8 mouse cellular contexts compared by ENCODE assay signal in genomic region chrX:11807883-11808262, GRCm38 (mm10).
DNase-seq lines count a peak whose midpoint lies in the region; ATAC-seq lines count a peak whose summit lies in the region.

No protein-coding gene starts in this region.

- 13% methylated on average over 9 of the region's 9 CpGs for WGBS in kidney, embryonic 14.5 days
- WGBS in hindbrain, embryonic 11.5 days: 12% methylated on average over 9 of the region's 9 CpGs
- 14% methylated on average over 9 of the region's 9 CpGs for WGBS in midbrain, embryonic 12.5 days

- peak overlapping the region; percentile 54 for H3K9ac ChIP-seq in kidney, embryonic 14.5 days (ENCODE audit: low read depth, low read length)
- 0 out of 2 replicates have a peak overlapping the region, but pooled peaks have one; percentile 15 for H3K9ac ChIP-seq in hindbrain, embryonic 11.5 days (ENCODE audit: low read depth, low read length)
- peak overlapping the region; percentile 50 for H3K9ac ChIP-seq in midbrain, embryonic 12.5 days (replicated peaks)

- peaks cover 17% of the 10 kb centered on the region for H3K27me3 ChIP-seq in kidney, embryonic 14.5 days (ENCODE audit: control insufficient read depth, insufficient read depth, low read length)
- peaks cover 32% of the 10 kb centered on the region for H3K27me3 ChIP-seq in hindbrain, embryonic 11.5 days (ENCODE audit: control insufficient read depth, insufficient read depth, low read length)
- peaks cover 89% of the 10 kb centered on the region for H3K27me3 ChIP-seq in midbrain, embryonic 12.5 days

- H3K4me3 ChIP-seq in kidney, embryonic 14.5 days (ENCODE audit: low read length): peak overlapping the region; percentile 38
- H3K4me3 ChIP-seq in brown adipose tissue, adult 24 weeks (ENCODE audit: insufficient read depth, low read depth, low read length): peak overlapping the region; percentile 45
- H3K4me3 ChIP-seq in hindbrain, embryonic 11.5 days (ENCODE audit: low read depth, low read length): peak overlapping the region; percentile 31
- H3K4me3 ChIP-seq in midbrain, embryonic 12.5 days: peak overlapping the region; percentile 37

- no peaks in the 10 kb centered on the region for H3K36me3 ChIP-seq in kidney, embryonic 14.5 days (ENCODE audit: control insufficient read depth, insufficient read depth, low read length)
- H3K36me3 ChIP-seq in hindbrain, embryonic 11.5 days (ENCODE audit: control insufficient read depth, insufficient read depth, low read length): no peaks in the 10 kb centered on the region
- H3K36me3 ChIP-seq in midbrain, embryonic 12.5 days: no peaks in the 10 kb centered on the region

- H3K9me3 ChIP-seq in kidney, embryonic 14.5 days (ENCODE audit: control insufficient read depth, low read length): no peaks in the 10 kb centered on the region
- H3K9me3 ChIP-seq in hindbrain, embryonic 11.5 days (ENCODE audit: control insufficient read depth, low read length): no peaks in the 10 kb centered on the region
- no peaks in the 10 kb centered on the region for H3K9me3 ChIP-seq in midbrain, embryonic 12.5 days

- 0 out of 2 replicates have a peak, but pooled peaks have one; percentile 7 for ATAC-seq in kidney, embryonic 14.5 days (ENCODE audit: low FRiP score, low TSS enrichment)
- ATAC-seq in hindbrain, embryonic 11.5 days (ENCODE audit: low FRiP score): no peak; the same call in 1 of the 2 replicates
- ATAC-seq in midbrain, embryonic 12.5 days (ENCODE audit: low FRiP score, low read depth): peak; percentile 38; the same call in 1 of the 2 replicates

- DNase-seq in kidney, adult 8-10 months: no peak
- no peak for DNase-seq in hindbrain, embryonic 11.5 days (ENCODE audit: low spot score)
- DNase-seq in left cerebral cortex, adult 18-20 months (ENCODE audit: low spot score in 2 of 2): no peak
- DNase-seq in embryo, embryonic 10 days (ENCODE audit: low spot score): no peak
- no peak for DNase-seq in adipocyte (ENCODE audit: low spot score)

- H3K4me2 ChIP-seq in kidney, embryonic 14.5 days (replicated peaks; ENCODE audit: low read depth, low read length): peak overlapping the region; percentile 61
- peak overlapping the region; percentile 57 for H3K4me2 ChIP-seq in hindbrain, embryonic 11.5 days (replicated peaks; ENCODE audit: low read depth, low read length)
- H3K4me2 ChIP-seq in midbrain, embryonic 12.5 days (replicated peaks): peak overlapping the region; percentile 56

- peak overlapping the region; percentile 37; the same call in 1 of the 2 replicates for H3K27ac ChIP-seq in kidney, embryonic 14.5 days (ENCODE audit: low read depth, low read length)
- no peak overlapping the region for H3K27ac ChIP-seq in brown adipose tissue, adult 24 weeks (replicated peaks; ENCODE audit: low read depth, low read length)
- peak overlapping the region; percentile 77 for H3K27ac ChIP-seq in hindbrain, embryonic 11.5 days (ENCODE audit: low read depth, low read length)
- peak overlapping the region; percentile 83 for H3K27ac ChIP-seq in midbrain, embryonic 12.5 days (replicated peaks)

- peaks cover 15% of the 10 kb centered on the region; the same call in 1 of the 2 replicates for H3K4me1 ChIP-seq in kidney, embryonic 14.5 days (ENCODE audit: control insufficient read depth, insufficient read depth, low read length)
- H3K4me1 ChIP-seq in brown adipose tissue, adult 24 weeks (ENCODE audit: control insufficient read depth, insufficient read depth, insufficient read length, low read length): no peaks in the 10 kb centered on the region
- H3K4me1 ChIP-seq in hindbrain, embryonic 11.5 days (replicated peaks; ENCODE audit: control insufficient read depth, insufficient read depth, low read length): no peaks in the 10 kb centered on the region; the same call in none of the 2 replicates
- peaks cover 11% of the 10 kb centered on the region; the same call in 1 of the 2 replicates for H3K4me1 ChIP-seq in midbrain, embryonic 12.5 days
